In the genomic region with DNA sequence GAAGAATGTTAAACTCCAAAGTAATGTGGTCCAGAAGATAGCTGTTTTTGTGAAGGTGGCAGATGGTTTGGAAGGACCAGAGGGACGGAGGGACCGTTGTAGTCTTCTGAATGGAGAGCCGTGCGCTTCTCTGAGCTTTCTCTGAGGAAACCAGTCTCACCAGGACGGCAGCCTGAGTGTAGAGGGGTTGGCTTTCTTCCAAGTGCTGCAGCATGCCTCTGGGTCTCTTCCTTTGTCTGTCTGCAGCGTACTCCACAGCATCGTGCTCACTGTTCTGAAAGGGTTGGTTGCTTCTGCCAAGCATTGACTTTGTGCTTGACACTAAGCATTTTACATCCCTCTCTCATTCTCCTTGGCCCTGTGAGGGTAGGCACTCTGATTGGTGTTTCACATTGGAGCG, we compare ENCODE assay signal across 8 mouse cellular contexts. TPM values are rescaled to one million over a fixed set of nuclear protein-coding genes. Genes with fewer than 3 reads are reported as not detected.
DNase-seq lines count a peak whose midpoint lies in the region; ATAC-seq and TF ChIP-seq lines count a peak whose summit lies in the region.

No protein-coding gene starts in this region.

- H3K27me3 ChIP-seq in lung, postnatal 0 days (replicated peaks; ENCODE audit: insufficient read depth, low read length) = no peaks in the 10 kb centered on the region
- H3K27me3 ChIP-seq in hindbrain, embryonic 15.5 days = no peaks in the 10 kb centered on the region
- H3K27me3 ChIP-seq in limb, embryonic 12.5 days = no peaks in the 10 kb centered on the region

- peaks cover 18% of the 10 kb centered on the region; the same call in 1 of the 2 replicates for H3K36me3 ChIP-seq in lung, postnatal 0 days (ENCODE audit: insufficient read depth, low read length)
- H3K36me3 ChIP-seq in hindbrain, embryonic 15.5 days = peaks cover 24% of the 10 kb centered on the region
- peaks cover 61% of the 10 kb centered on the region for H3K36me3 ChIP-seq in limb, embryonic 12.5 days

- no peaks in the 10 kb centered on the region for H3K9me3 ChIP-seq in lung, postnatal 0 days (ENCODE audit: low read length)
- H3K9me3 ChIP-seq in hindbrain, embryonic 15.5 days = no peaks in the 10 kb centered on the region
- no peaks in the 10 kb centered on the region for H3K9me3 ChIP-seq in limb, embryonic 12.5 days

- ATAC-seq in lung, postnatal 0 days = no peak
- peak; percentile 37 for ATAC-seq in hindbrain, embryonic 15.5 days (ENCODE audit: low FRiP score, low read depth)
- no peak for ATAC-seq in limb, embryonic 12.5 days (ENCODE audit: insufficient number of reproducible peaks, insufficient read depth, low FRiP score, low TSS enrichment, low read depth)

- no peak overlapping the region for H3K9ac ChIP-seq in lung, postnatal 0 days (replicated peaks; ENCODE audit: low read depth)
- H3K9ac ChIP-seq in hindbrain, embryonic 15.5 days = peak overlapping the region; percentile 34; the same call in 1 of the 2 replicates
- H3K9ac ChIP-seq in limb, embryonic 12.5 days (replicated peaks) = peak overlapping the region; percentile 94

- no peak overlapping the region for H3K4me3 ChIP-seq in lung, postnatal 0 days (ENCODE audit: low read depth, low read length)
- H3K4me3 ChIP-seq in lung, adult 2 months (replicated peaks; ENCODE audit: extremely low read depth, low read depth, low read length) = no peak overlapping the region
- peak overlapping the region; percentile 70 for H3K4me3 ChIP-seq in hindbrain, embryonic 15.5 days
- peak overlapping the region; percentile 85 for H3K4me3 ChIP-seq in limb, embryonic 12.5 days (replicated peaks)

- peak overlapping the region; percentile 54 for H3K4me2 ChIP-seq in lung, postnatal 0 days (replicated peaks; ENCODE audit: low read depth, low read length)
- peak overlapping the region; percentile 67 for H3K4me2 ChIP-seq in hindbrain, embryonic 15.5 days
- peak overlapping the region; percentile 66 for H3K4me2 ChIP-seq in limb, embryonic 12.5 days

- no peak overlapping the region for H3K27ac ChIP-seq in lung, postnatal 0 days (ENCODE audit: low read length)
- peak overlapping the region; percentile 98 for H3K27ac ChIP-seq in hindbrain, embryonic 15.5 days (replicated peaks)
- H3K27ac ChIP-seq in limb, embryonic 12.5 days = peak overlapping the region; percentile 59; the same call in 1 of the 2 replicates

- 21% methylated on average over 8 of the region's 8 CpGs for WGBS in lung, postnatal 0 days
- WGBS in lung, adult 2 months = 19% methylated on average over 8 of the region's 8 CpGs
- WGBS in hindbrain, embryonic 15.5 days = 31% methylated on average over 8 of the region's 8 CpGs
- 77% methylated on average over 8 of the region's 8 CpGs for WGBS in limb, embryonic 12.5 days

- peak; percentile 49 for DNase-seq in lung, postnatal 0 days (ENCODE audit: low spot score)
- no peak for DNase-seq in lung, adult 2 months
- peak; percentile 53 to 57 for DNase-seq in cerebellum, postnatal 14 days
- peak; percentile 80 for DNase-seq in right cerebral cortex, postnatal 10 days (ENCODE audit: low spot score in 2 of 2)
- no peak for DNase-seq in gastrocnemius, postnatal 10 days
- no peak for DNase-seq in gastrocnemius, adult 8-10 months (ENCODE audit: low spot score in 2 of 2)

- TF ChIP-seq EP300 in lung, postnatal 0 days (IDR thresholded peaks at IDR 0.05) = no peak

- no peak for TF ChIP-seq CTCF in lung, postnatal 0 days (IDR thresholded peaks at IDR 0.05)
- TF ChIP-seq CTCF in lung, adult 2 months (IDR thresholded peaks at IDR 0.05; ENCODE audit: insufficient read depth, low read length) = no peak

- peaks cover 24% of the 10 kb centered on the region; the same call in 1 of the 2 replicates for H3K4me1 ChIP-seq in lung, postnatal 0 days (ENCODE audit: insufficient read depth, low read depth, low read length)
- peaks cover 27% of the 10 kb centered on the region for H3K4me1 ChIP-seq in lung, adult 2 months (ENCODE audit: control insufficient read depth, insufficient read depth, low read length)
- H3K4me1 ChIP-seq in hindbrain, embryonic 15.5 days (replicated peaks) = peaks cover 49% of the 10 kb centered on the region
- H3K4me1 ChIP-seq in limb, embryonic 12.5 days (replicated peaks) = peaks cover 33% of the 10 kb centered on the region

- TF ChIP-seq POLR2A in lung, adult 2 months (IDR thresholded peaks at IDR 0.05; ENCODE audit: borderline replicate concordance, extremely low read depth, low read depth, low read length) = no peak

RNA-seq across cellular contexts. Expression of a gene that starts 1.3 kb away (rescaled TPM):
- 71.0 and 76.9 TPM in 2 replicates for polyA plus RNA-seq in lung, postnatal 0 days (2015; fragmentation: Nextera tagmentation; extraction: Ambion mirVana)
- polyA plus RNA-seq in lung, adult 2 months (2012; rRNA removed) = 92.8 and 106 TPM in 2 replicates
- polyA plus RNA-seq in hindbrain, embryonic 15.5 days (2015; fragmentation: Nextera tagmentation; extraction: Ambion mirVana) = 39.2 and 40.1 TPM in 2 replicates
- polyA plus RNA-seq in limb, embryonic 12.5 days (2016; fragmentation: Nextera tagmentation; extraction: Ambion mirVana) = 70.6 and 72.9 TPM in 2 replicates
- 10 to 100 TPM; 23.9 to 25.5 TPM for total RNA-seq in gastrocnemius, postnatal 10 days (2021)
- total RNA-seq in gastrocnemius, adult 8-10 months (2022) = 1 to 10 TPM; 5.6 to 8.5 (median 7.6) TPM

RNA-seq across cellular contexts. Expression of a gene that starts 2.7 kb away (rescaled TPM):
- polyA plus RNA-seq in lung, postnatal 0 days (2015; fragmentation: Nextera tagmentation; extraction: Ambion mirVana) = 31.9 and 33.9 TPM in 2 replicates
- 25.8 and 46.6 TPM in 2 replicates for polyA plus RNA-seq in lung, adult 2 months (2012; rRNA removed)
- 52.7 and 54.6 TPM in 2 replicates for polyA plus RNA-seq in hindbrain, embryonic 15.5 days (2015; fragmentation: Nextera tagmentation; extraction: Ambion mirVana)
- 108 and 115 TPM in 2 replicates for polyA plus RNA-seq in limb, embryonic 12.5 days (2016; fragmentation: Nextera tagmentation; extraction: Ambion mirVana)
- total RNA-seq in gastrocnemius, postnatal 10 days (2021) = 10 to 100 TPM; 42.8 to 52.6 TPM
- 10 to 100 TPM; 25.6 to 28.1 (median 26.8) TPM for total RNA-seq in gastrocnemius, adult 8-10 months (2022)

RNA-seq across cellular contexts. Expression of a gene that starts 26.0 kb away (rescaled TPM):
- polyA plus RNA-seq in lung, postnatal 0 days (2015; fragmentation: Nextera tagmentation; extraction: Ambion mirVana) = 3.6 and 4.3 TPM in 2 replicates
- polyA plus RNA-seq in lung, adult 2 months (2012; rRNA removed) = 22.0 and 32.4 TPM in 2 replicates
- 1.1 and 1.2 TPM in 2 replicates for polyA plus RNA-seq in hindbrain, embryonic 15.5 days (2015; fragmentation: Nextera tagmentation; extraction: Ambion mirVana)
- polyA plus RNA-seq in limb, embryonic 12.5 days (2016; fragmentation: Nextera tagmentation; extraction: Ambion mirVana) = 2.9 and 3.3 TPM in 2 replicates
- 1 to 10 TPM in 1 of 2 experiments, under 1 TPM in 1; 0.59 to 1.3 TPM for total RNA-seq in gastrocnemius, postnatal 10 days (2021)
- 1 to 10 TPM in 2 of 4 experiments, under 1 TPM in 2; 0.34 to 1.8 (median 1.0) TPM for total RNA-seq in gastrocnemius, adult 8-10 months (2022)

RNA-seq across cellular contexts. Expression of a gene that starts 51.5 kb away (rescaled TPM):
- 35.8 and 40.2 TPM in 2 replicates for polyA plus RNA-seq in lung, postnatal 0 days (2015; fragmentation: Nextera tagmentation; extraction: Ambion mirVana)
- polyA plus RNA-seq in lung, adult 2 months (2012; rRNA removed) = 75.1 and 93.9 TPM in 2 replicates
- 5.8 and 6.3 TPM in 2 replicates for polyA plus RNA-seq in hindbrain, embryonic 15.5 days (2015; fragmentation: Nextera tagmentation; extraction: Ambion mirVana)
- polyA plus RNA-seq in limb, embryonic 12.5 days (2016; fragmentation: Nextera tagmentation; extraction: Ambion mirVana) = 137 TPM in 2 replicates
- 10 to 100 TPM; 12.4 to 22.2 TPM for total RNA-seq in gastrocnemius, postnatal 10 days (2021)
- total RNA-seq in gastrocnemius, adult 8-10 months (2022) = 1 to 10 TPM; 4.4 to 9.8 (median 8.4) TPM

RNA-seq across cellular contexts. Expression of a gene that starts 55.5 kb away (rescaled TPM):
- polyA plus RNA-seq in lung, postnatal 0 days (2015; fragmentation: Nextera tagmentation; extraction: Ambion mirVana) = 0.08 and 0.16 TPM in 2 replicates
- polyA plus RNA-seq in lung, adult 2 months (2012; rRNA removed) = 1.1 and 1.2 TPM in 2 replicates
- 0.06 and 0.09 TPM in 2 replicates for polyA plus RNA-seq in hindbrain, embryonic 15.5 days (2015; fragmentation: Nextera tagmentation; extraction: Ambion mirVana)
- 0.15 TPM in 1 of 2 replicates, not detected in the other for polyA plus RNA-seq in limb, embryonic 12.5 days (2016; fragmentation: Nextera tagmentation; extraction: Ambion mirVana)
- total RNA-seq in gastrocnemius, postnatal 10 days (2021) = under 1 TPM; 0.14 to 0.27 TPM
- under 1 TPM in 2 of 4 experiments, not detected in 2; 0.10 to 0.21 TPM for total RNA-seq in gastrocnemius, adult 8-10 months (2022)

Comparison
In these comparisons a context has a peak if more than half of its experiments do, and no peak if none do; other contexts are left out.
1. DNase-seq: peak in lung, postnatal 0 days (single experiment), cerebellum, postnatal 14 days (2 of 2) and right cerebral cortex, postnatal 10 days (2 of 2); none in lung, adult 2 months (single experiment), gastrocnemius, postnatal 10 days (single experiment) and gastrocnemius, adult 8-10 months (0 of 2).
2. H3K4me3 ChIP-seq: peak in hindbrain, embryonic 15.5 days (single experiment) and limb, embryonic 12.5 days (single experiment); none in lung, postnatal 0 days (single experiment) and lung, adult 2 months (single experiment).
3. Peak in every context shown above with its lines, with median percentiles within 50 percentile points of each other: H3K4me2 ChIP-seq.